Mouse (Mus musculus) heart, adult 2 months (tissue): ENCODE results near the gene Tubb2a.

Experiments used
- CTCF ChIP-seq: fragments of 200-600 bp; IDR thresholded peaks from 2 replicates; pipeline ENCODE4 v1.8.1; 2022; ENCODE audit warnings: antibody characterized with exemption, mild to moderate bottlenecking, moderate library complexity
- EP300 ChIP-seq: fragments of 200-500 bp; IDR thresholded peaks from 2 replicates; pipeline ENCODE4 v1.6.1; 2011; ENCODE audit warnings: low read depth, low read length, control low read depth; ENCODE audit not compliant: insufficient read depth
- POLR2A ChIP-seq: fragments of 200-500 bp; IDR thresholded peaks from 2 replicates; pipeline ENCODE4 v1.6.1; 2011; ENCODE audit warnings: mild to moderate bottlenecking, low read depth, low read length, control low read depth; ENCODE audit not compliant: insufficient read depth

DNA sequence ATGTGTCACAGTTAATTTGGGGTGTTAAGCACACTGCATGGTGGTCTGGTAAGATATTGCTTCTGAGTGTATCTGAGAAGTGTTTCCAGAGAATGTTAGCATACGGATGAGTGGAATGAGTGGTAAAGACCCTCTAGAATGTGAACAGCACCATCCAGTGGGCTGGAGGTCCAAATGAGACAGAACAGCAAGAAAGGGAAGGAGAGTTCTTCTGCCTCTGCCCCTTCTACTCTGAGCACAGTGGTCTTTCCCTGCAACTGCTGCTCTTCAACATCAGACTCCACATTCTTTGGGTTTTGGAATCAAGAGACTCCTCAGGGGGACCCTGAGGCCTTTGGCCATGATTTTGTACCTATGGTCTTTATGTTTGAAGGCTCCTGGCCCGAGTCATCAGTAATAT lies 28.4 kb upstream of the Tubb2a start:
- peak; percentile 43 for TF ChIP-seq CTCF
- TF ChIP-seq POLR2A, result no peak
- no peak for TF ChIP-seq EP300
